Mouse (Mus musculus) ES-Bruce4 (cell line): ENCODE results near the gene Sox4.

Experiments used
- CTCF ChIP-seq: IDR thresholded peaks from one replicate; pipeline ENCODE4 v1.8.1; 2011; ENCODE audit warnings: low read depth, low read length
- POLR2A ChIP-seq: IDR thresholded peaks from one replicate; pipeline ENCODE4 v1.8.1; 2011; ENCODE audit warnings: low read length; ENCODE audit not compliant: insufficient read depth

- no peak for TF ChIP-seq POLR2A
- TF ChIP-seq CTCF: peak; percentile 95
Measured at GRCm38 (mm10) chr13:28957765-28958164, 4.3 kb upstream of the Sox4 start.
